Mouse (Mus musculus) midbrain, embryonic 15.5 days (tissue): ENCODE measurements around the gene Bglap. TPM values are rescaled to one million over a fixed set of nuclear protein-coding genes. Genes with fewer than 3 reads are reported as not detected.
"Not testable (repeated sequence)": the region's sequence is repeated elsewhere in the genome, so short reads cannot be mapped to it uniquely, and the experiment has no call there.

ENCODE experiments used
- ATAC-seq: fragments of 200-750 bp; cut with Nextera tagmentation; replicated peaks from 2 replicates; pipeline ENCODE4 v1.8.0; 2017; ENCODE audit warnings: moderate TSS enrichment
- H3K27ac ChIP-seq: fragments of 300-500 bp; sonication (generic); 2 replicates; pipeline ENCODE4 v1.5.1; 2015; ENCODE audit warnings: mild to moderate bottlenecking, inconsistent platforms
- H3K27me3 ChIP-seq: fragments of 300-500 bp; sonication (generic); replicated peaks from 2 replicates; pipeline ENCODE4 v1.6.1; 2015; ENCODE audit warnings: inconsistent platforms
- H3K36me3 ChIP-seq: fragments of 300-500 bp; sonication (generic); replicated peaks from 2 replicates; pipeline ENCODE4 v1.6.1; 2015; ENCODE audit warnings: inconsistent platforms
- H3K4me1 ChIP-seq: fragments of 300-500 bp; sonication (generic); 2 replicates; pipeline ENCODE4 v1.6.1; 2015; ENCODE audit warnings: inconsistent platforms
- H3K4me2 ChIP-seq: fragments of 300-500 bp; sonication (generic); 2 replicates; pipeline ENCODE4 v1.6.1; 2015; ENCODE audit warnings: inconsistent platforms, mild to moderate bottlenecking, moderate library complexity
- H3K4me3 ChIP-seq: fragments of 300-500 bp; sonication (generic); 2 replicates; pipeline ENCODE4 v1.5.1; 2015; ENCODE audit warnings: mild to moderate bottlenecking, inconsistent platforms
- H3K9ac ChIP-seq: fragments of 300-500 bp; sonication (generic); 2 replicates; pipeline ENCODE4 v1.6.1; 2015; ENCODE audit warnings: mild to moderate bottlenecking, inconsistent platforms
- H3K9me3 ChIP-seq: fragments of 300-500 bp; sonication (generic); 2 replicates; pipeline ENCODE4 v1.6.1; 2016; ENCODE audit warnings: inconsistent platforms
- WGBS: fragments of 180-500 bp; shearing (Covaris S2); methylation state at CpG from one replicate; pipeline ENCODE4 v1.1.7; 2015; ENCODE audit warnings: mixed read lengths; 5-methylcytosine and 5-hydroxymethylcytosine counted together
- polyA plus RNA-seq: library from polyadenylated mRNA; unstranded; fragments of >200 nt; fragmentation: Nextera tagmentation; extraction: Ambion mirVana; gene quantifications from 2 replicates; pipeline ENCODE4 v1.2.1, GENCODE M21; 2015

Bglap gene
- polyA plus RNA-seq, 1 experiment from 2014 or later = 0.50 TPM

DNA sequence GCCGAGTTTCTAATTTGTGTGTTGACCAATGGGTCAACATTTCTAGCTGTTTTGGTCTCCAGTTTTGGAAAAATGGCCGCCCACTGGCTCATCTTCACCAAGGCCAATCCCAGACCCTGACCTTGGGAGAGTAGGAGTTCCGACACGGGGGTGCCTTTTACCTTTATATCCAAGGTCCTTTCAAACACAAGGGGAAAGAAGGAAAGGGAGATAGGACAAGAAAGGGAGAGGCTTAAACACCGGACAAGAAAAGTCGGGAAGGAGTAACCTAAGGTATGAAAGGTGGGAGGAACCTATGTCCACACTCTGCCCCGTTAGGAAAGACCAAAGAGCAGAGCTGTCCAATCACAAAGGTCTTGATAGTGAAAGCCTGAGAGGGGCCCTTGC, 26.4 kb upstream of the Bglap start:
- Histone ChIP-seq H3K4me3 (peak overlapping the region; percentile 56), H3K27me3 (no peaks in the 10 kb centered on the region), H3K4me1 (peaks cover 17% of the 10 kb centered on the region), H3K9me3 (no peaks in the 10 kb centered on the region), H3K9ac (peak overlapping the region; percentile 23), H3K4me2 (peak overlapping the region; percentile 70), H3K36me3 (peaks cover 21% of the 10 kb centered on the region; the same call in 1 of the 2 replicates), H3K27ac (peak overlapping the region; percentile 85; the same call in 1 of the 2 replicates)
- 30% methylated on average over 7 of the region's 7 CpGs for whole genome bisulfite sequencing
- ATAC-seq = no peak

DNA sequence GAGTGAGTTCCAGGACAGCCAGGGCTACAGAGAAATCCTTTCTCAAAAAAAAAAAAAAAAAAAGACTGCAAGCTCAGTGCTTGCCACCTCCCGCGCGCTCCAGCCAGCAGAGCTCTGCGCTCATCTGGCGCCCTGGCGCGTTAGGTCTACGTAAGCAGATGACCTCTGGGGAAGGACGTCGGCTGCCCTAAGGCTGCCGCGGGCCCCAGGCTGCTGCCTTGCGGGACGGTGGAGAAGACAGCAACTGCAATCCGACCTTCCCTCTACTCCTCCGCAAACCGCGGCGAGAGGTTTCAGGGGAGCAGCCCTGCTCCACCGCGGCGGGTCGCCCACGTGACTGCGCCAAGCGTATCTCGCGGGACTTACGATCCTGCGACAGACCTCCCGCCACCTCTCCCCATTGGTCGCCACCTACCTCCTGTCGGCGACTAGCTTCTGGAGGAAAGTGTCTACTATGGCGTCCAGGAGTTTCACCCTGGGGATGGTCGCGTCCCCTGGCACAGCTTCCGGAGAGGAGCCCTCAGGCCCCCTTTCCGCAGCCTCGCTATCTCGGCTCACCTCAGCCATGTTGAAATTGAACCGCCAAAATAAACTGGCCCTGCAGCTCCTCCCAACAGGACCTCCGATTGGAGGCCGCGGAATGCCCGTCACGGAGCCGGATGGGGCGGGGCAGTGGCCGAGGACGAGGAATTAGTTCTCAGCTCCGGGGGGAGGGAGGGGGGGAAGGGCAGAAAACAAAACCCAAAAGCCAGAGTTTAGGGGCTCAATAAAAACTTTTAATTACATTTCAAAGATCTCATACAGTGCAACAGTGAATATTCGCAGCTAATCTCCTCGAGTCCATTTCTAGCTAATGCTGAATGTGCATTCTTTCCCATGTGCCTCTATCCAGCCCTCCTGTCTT, 25.7 kb upstream of the Bglap start, which contains the start of gene Pmf1:
TSS of gene Pmf1 (minus strand) at position 591 of the 904 bp plus-strand sequence.
- no peaks in the 10 kb centered on the region for H3K9me3 ChIP-seq
- WGBS = under 1% methylated on average over 54 of the region's 54 CpGs

DNA sequence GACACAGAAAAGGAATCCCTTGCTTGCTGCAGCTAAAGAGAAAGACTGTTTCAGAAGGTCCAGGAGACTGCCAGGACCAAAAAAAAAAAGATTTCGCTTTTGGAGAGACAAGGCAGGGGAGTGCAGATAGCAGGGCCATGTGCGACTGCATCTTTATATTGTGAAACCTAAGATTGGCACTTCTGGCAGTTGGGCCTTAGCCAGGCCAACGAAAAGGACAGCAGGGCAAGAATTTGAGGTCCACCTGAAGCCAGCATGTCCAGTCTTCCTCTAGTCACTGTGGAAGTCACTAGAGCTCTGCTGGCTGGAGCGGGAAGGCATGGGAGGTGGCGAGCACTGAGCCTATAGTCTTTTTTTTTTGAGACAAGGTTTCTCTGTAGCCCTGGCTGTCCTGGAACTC, 24.7 kb upstream of the Bglap start:
- H3K27me3 ChIP-seq = no peaks in the 10 kb centered on the region
- 67% methylated on average over 5 of the region's 5 CpGs for WGBS
- peaks cover 17% of the 10 kb centered on the region for H3K4me1 ChIP-seq
- no peak overlapping the region; the same call in 1 of the 2 replicates for H3K9ac ChIP-seq
- H3K27ac ChIP-seq = no peak overlapping the region
- H3K4me3 ChIP-seq = peak overlapping the region; percentile 56; the same call in 1 of the 2 replicates
- peaks cover 16% of the 10 kb centered on the region; the same call in 1 of the 2 replicates for H3K36me3 ChIP-seq
- H3K9me3 ChIP-seq = no peaks in the 10 kb centered on the region
- no peak for ATAC-seq
- H3K4me2 ChIP-seq = peak overlapping the region; percentile 70

More for the DNA sequence above, 25.7 kb upstream of the Bglap start, which contains the start of gene Pmf1:
- H3K36me3 ChIP-seq = peaks cover 16% of the 10 kb centered on the region; the same call in 1 of the 2 replicates
- peak within 1 kb of the TSS; percentile 62 for H3K9ac ChIP-seq
- no peaks in the 10 kb centered on the region for H3K27me3 ChIP-seq
- peak within 1 kb of the TSS; percentile 70 for H3K4me2 ChIP-seq
- peak within 1 kb of the TSS; percentile 56 for H3K4me3 ChIP-seq
- peaks cover 17% of the 10 kb centered on the region for H3K4me1 ChIP-seq
- ATAC-seq = peak; percentile 93
- peak within 1 kb of the TSS; percentile 85 for H3K27ac ChIP-seq

GRCm38 (mm10) chr3:88407529-88407928, 23.3 kb upstream of the Bglap start:
- WGBS = 59% methylated on average over 7 of the region's 7 CpGs
- Histone ChIP-seq H3K4me1 (peaks cover 17% of the 10 kb centered on the region), H3K27ac (no peak overlapping the region), H3K9me3 (no peaks in the 10 kb centered on the region), H3K4me2 (no peak overlapping the region), H3K9ac (no peak overlapping the region), H3K36me3 (peaks cover 12% of the 10 kb centered on the region; the same call in 1 of the 2 replicates), H3K27me3 (no peaks in the 10 kb centered on the region), H3K4me3 (no peak overlapping the region)
- ATAC-seq = no peak

- H3K9me3 ChIP-seq = no peaks in the 10 kb centered on the region
- no peak overlapping the region for H3K9ac ChIP-seq
- no peak overlapping the region for H3K27ac ChIP-seq
- H3K4me1 ChIP-seq = peaks cover 17% of the 10 kb centered on the region
- no peak overlapping the region for H3K4me2 ChIP-seq
- no peak overlapping the region for H3K4me3 ChIP-seq
- H3K36me3 ChIP-seq = peaks cover 8% of the 10 kb centered on the region; the same call in 1 of the 2 replicates
- 0 out of 2 replicates have a peak, but pooled peaks have one; percentile 15 for ATAC-seq
- WGBS = 2% methylated on average over 2 of the region's 2 CpGs
- no peaks in the 10 kb centered on the region for H3K27me3 ChIP-seq
These were observed 22.8 kb upstream of the Bglap start for GRCm38 (mm10) chr3:88407090-88407489.

DNA sequence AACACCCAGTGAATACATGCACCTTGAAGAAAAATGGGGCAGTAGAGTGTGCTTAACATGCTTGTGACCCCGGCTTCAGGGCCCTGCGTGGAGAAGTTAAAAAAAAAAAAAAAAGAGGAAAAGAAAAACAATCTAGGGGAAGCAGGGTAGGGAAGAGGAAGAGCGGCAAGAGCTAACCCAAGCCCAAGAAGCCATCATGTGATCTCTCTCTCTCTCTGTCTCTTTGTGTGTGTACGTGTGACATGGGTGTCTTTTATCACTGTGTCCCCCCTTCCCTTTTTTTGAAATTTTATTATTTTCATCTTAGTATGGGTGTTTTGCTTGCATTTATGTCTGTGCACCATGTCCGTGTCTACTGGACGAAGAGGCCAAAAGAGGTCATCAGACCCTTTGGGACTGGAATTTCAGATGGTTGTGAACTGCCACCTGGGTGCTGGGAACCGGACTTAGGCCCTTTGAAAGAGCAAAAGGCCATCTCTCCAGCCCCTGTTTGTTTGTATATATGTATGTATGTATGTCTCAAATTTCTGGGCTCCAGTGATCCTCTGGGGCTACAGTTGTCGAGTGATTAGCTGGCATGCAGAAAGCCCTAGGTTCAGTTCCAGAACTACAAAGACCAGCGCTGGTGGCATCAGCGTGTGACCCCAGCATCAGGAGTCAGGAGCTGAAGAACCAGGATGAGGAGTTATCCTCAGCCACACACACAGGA, 19.4 kb upstream of the Bglap start:
- WGBS = 96% methylated on average over 10 of the region's 10 CpGs

GRCm38 (mm10) chr3:88398666-88399065, 14.4 kb upstream of the Bglap start:
- H3K27me3 ChIP-seq = no peaks in the 10 kb centered on the region
- H3K9me3 ChIP-seq = no peaks in the 10 kb centered on the region
- no peak for ATAC-seq
- no peak overlapping the region for H3K27ac ChIP-seq
- H3K36me3 ChIP-seq = no peaks in the 10 kb centered on the region
- no peak overlapping the region for H3K4me2 ChIP-seq
- H3K9ac ChIP-seq = no peak overlapping the region
- no peaks in the 10 kb centered on the region for H3K4me1 ChIP-seq
- WGBS = 82% methylated on average over 2 of the region's 2 CpGs
- no peak overlapping the region for H3K4me3 ChIP-seq

More for the DNA sequence above, 19.4 kb upstream of the Bglap start:
- Histone ChIP-seq H3K9me3 (no peaks in the 10 kb centered on the region), H3K4me2 (no peak overlapping the region), H3K4me3 (no peak overlapping the region), H3K9ac (no peak overlapping the region), H3K36me3 (no peaks in the 10 kb centered on the region), H3K27me3 (no peaks in the 10 kb centered on the region), H3K4me1 (no peaks in the 10 kb centered on the region), H3K27ac (no peak overlapping the region)
- no peak for ATAC-seq

DNA sequence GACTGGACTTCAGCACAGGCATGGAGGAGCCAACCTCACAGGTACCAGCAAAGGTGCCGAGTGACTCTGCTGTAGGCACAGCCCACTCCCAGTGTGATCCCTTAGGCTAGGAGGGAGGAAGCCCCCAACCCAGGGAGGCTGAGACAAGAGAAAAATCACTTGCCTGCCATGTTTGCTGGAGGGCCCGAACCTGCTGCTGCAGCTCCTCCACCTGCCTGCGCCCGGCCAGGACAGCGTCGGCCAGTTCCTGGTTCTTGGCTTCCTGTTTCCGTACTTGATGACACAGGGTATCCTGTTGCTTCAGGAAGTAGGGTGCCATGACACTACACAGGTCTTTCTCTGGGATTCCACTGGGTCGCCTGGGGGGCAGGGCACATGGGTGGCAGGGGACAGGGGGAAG, 11.5 kb upstream of the Bglap start:
- Histone ChIP-seq H3K27ac (no peak overlapping the region), H3K27me3 (no peaks in the 10 kb centered on the region), H3K4me1 (no peaks in the 10 kb centered on the region), H3K36me3 (no peaks in the 10 kb centered on the region), H3K4me3 (no peak overlapping the region), H3K9ac (no peak overlapping the region), H3K4me2 (no peak overlapping the region), H3K9me3 (no peaks in the 10 kb centered on the region)
- 96% methylated on average over 8 of the region's 8 CpGs for WGBS
- no peak for ATAC-seq

DNA sequence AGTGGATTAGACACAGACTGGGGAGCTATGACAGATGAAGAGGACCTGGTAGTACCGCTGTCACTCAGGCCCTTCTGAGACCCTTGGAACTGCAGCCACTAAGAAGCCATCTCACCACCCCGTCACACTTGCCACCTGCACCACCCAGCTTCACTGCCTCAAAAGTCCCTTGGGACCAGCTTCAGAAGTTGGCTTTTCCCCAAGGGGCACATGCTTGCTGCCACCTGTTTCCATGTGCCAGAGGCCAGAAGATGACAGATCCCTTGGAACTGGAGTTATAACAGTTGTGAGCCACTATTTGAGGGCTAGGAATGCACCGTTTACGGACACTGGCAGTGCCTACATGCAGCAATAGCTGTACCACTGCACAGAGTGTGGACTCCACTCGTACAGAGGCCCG, 11.0 kb upstream of the Bglap start:
- ATAC-seq = no peak
- Histone ChIP-seq H3K4me1 (no peaks in the 10 kb centered on the region), H3K4me3 (no peak overlapping the region), H3K9me3 (no peaks in the 10 kb centered on the region), H3K27ac (no peak overlapping the region), H3K36me3 (no peaks in the 10 kb centered on the region), H3K4me2 (no peak overlapping the region), H3K9ac (no peak overlapping the region), H3K27me3 (no peaks in the 10 kb centered on the region)
- 96% methylated on average over 6 of the region's 6 CpGs for WGBS

GRCm38 (mm10) chr3:88393776-88394375, 9.6 kb upstream of the Bglap start:
- H3K4me2 ChIP-seq = no peak overlapping the region
- no peak overlapping the region for H3K9ac ChIP-seq
- no peaks in the 10 kb centered on the region for H3K4me1 ChIP-seq
- H3K27me3 ChIP-seq = no peaks in the 10 kb centered on the region
- no peaks in the 10 kb centered on the region for H3K9me3 ChIP-seq
- H3K27ac ChIP-seq = no peak overlapping the region
- ATAC-seq = no peak
- no peaks in the 10 kb centered on the region for H3K36me3 ChIP-seq
- H3K4me3 ChIP-seq = no peak overlapping the region
- 94% methylated on average over 9 of the region's 9 CpGs for WGBS

DNA sequence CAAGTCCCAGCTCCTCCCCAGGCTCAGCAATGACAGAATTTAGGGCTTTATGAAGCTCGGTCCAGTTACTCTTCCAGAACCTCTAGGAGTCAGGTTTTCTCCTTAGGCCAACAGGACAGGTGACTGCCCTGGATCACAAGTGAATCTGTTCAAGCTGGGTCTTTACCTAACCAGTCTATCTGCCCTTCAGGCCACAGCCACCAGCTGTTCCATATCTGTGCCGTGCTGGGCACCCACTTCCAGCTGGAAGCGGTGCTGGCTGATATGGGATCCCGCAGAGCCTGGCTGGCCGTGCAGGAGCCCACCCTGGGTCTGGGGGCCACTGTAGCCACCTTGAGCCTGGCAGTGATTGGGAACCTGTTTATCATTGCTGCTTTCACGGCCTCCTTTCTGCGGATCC, 1.9 kb downstream of the Bglap start:
- not testable (repeated sequence) for H3K36me3 ChIP-seq, H3K27ac ChIP-seq, H3K4me2 ChIP-seq, ATAC-seq, H3K4me3 ChIP-seq, H3K9me3 ChIP-seq, H3K4me1 ChIP-seq, H3K27me3 ChIP-seq, H3K9ac ChIP-seq
- 39% methylated on average over 3 of the region's 7 CpGs for WGBS
